Mouse (Mus musculus) CH12.LX (cell line): Measurements from ENCODE around the gene Traf4. TPM values are rescaled to one million over a fixed set of nuclear protein-coding genes. Genes with fewer than 3 reads are reported as not detected.

Experiments
- DNase-seq: peaks from one replicate; pipeline ENCODE4 v3.0.0-alpha.2; 2013; ENCODE audit errors: extremely low read depth
- H3K27ac ChIP-seq: 2 replicates; pipeline ENCODE4 v1.5.1; 2012; ENCODE audit warnings: low read depth, mild to moderate bottlenecking, control low read depth, moderate library complexity; ENCODE audit not compliant: insufficient read depth
- H3K27me3 ChIP-seq: replicated peaks from 2 replicates; pipeline ENCODE3; 2012; ENCODE audit warnings: inconsistent platforms
- H3K36me3 ChIP-seq, 2 experiments: replicated peaks in 1 of 2; 2 replicates each; pipeline versions ENCODE3 to v1.6.1; 2012; ENCODE audit warnings: inconsistent platforms in 1 of 2, low read length in 1 of 2, mild to moderate bottlenecking in 1 of 2, mixed read lengths in 1 of 2, moderate library complexity in 1 of 2; ENCODE audit not compliant: control insufficient read depth in 1 of 2, insufficient read depth in 1 of 2
- H3K4me1 ChIP-seq, 2 experiments: 2 replicates each; pipeline ENCODE4 v1.6.1; 2012; ENCODE audit warnings: inconsistent platforms in 1 of 2, moderate library complexity in 1 of 2; ENCODE audit not compliant: insufficient read depth in 2 of 2, control insufficient read depth in 1 of 2
- H3K4me2 ChIP-seq: 2 replicates; pipeline ENCODE4 v1.6.1; 2012; ENCODE audit warnings: low read depth, mild to moderate bottlenecking, control low read depth; ENCODE audit not compliant: poor library complexity, insufficient read depth, severe bottlenecking
- H3K4me3 ChIP-seq, 3 experiments: fragments of 150-350 bp in 1 of 3; sonication (generic) in 1 of 3; replicated peaks in 1 of 3; 2 replicates each; pipeline versions ENCODE3 to v1.5.1; 2011 to 2012; ENCODE audit warnings: low read depth in 2 of 3, low read length in 2 of 3, mild to moderate bottlenecking in 2 of 3, moderate library complexity in 2 of 3, control low read depth in 1 of 3, improper control_type of control experiment in 1 of 3, inconsistent platforms in 1 of 3, mixed read lengths in 1 of 3; ENCODE audit not compliant: poor library complexity in 1 of 3
- H3K79me2 ChIP-seq: replicated peaks from 2 replicates; pipeline ENCODE4 v1.6.1; 2012; ENCODE audit warnings: mild to moderate bottlenecking, moderate library complexity; ENCODE audit not compliant: control insufficient read depth, poor library complexity, insufficient read depth, severe bottlenecking; ENCODE audit errors: extremely low read depth
- H3K9ac ChIP-seq: 2 replicates; pipeline ENCODE4 v1.6.1; 2012; ENCODE audit warnings: low read depth, mild to moderate bottlenecking, control low read depth, moderate library complexity; ENCODE audit not compliant: insufficient read depth
- H3K9me3 ChIP-seq: replicated peaks from 2 replicates; pipeline ENCODE3; 2012; ENCODE audit warnings: low read length, inconsistent platforms, mixed read lengths
- CHD1 ChIP-seq: IDR thresholded peaks from 2 replicates; pipeline ENCODE4 v1.6.1; 2012; ENCODE audit warnings: low read depth, low read length, improper control_type of control experiment, inconsistent platforms
- CHD2 ChIP-seq: IDR thresholded peaks from 2 replicates; pipeline ENCODE4 v1.6.1; 2011; ENCODE audit warnings: low read length, improper control_type of control experiment
- CTCF ChIP-seq, 2 experiments: IDR thresholded peaks in 1 of 2; conservative IDR thresholded peaks in 1 of 2; 2 replicates each; pipeline ENCODE4 v1.5.1; 2011 to 2012; ENCODE audit warnings: low read depth in 2 of 2, low read length in 2 of 2, improper control_type of control experiment in 1 of 2, inconsistent platforms in 1 of 2, mild to moderate bottlenecking in 1 of 2, moderate library complexity in 1 of 2
- E2F4 ChIP-seq: IDR thresholded peaks from 2 replicates; pipeline ENCODE4 v1.6.1; 2011; ENCODE audit warnings: low read depth, low read length, improper control_type of control experiment; ENCODE audit not compliant: insufficient replicate concordance
- ELF1 ChIP-seq: IDR thresholded peaks from 2 replicates; pipeline ENCODE4 v1.6.1; 2014; ENCODE audit warnings: low read depth, mild to moderate bottlenecking, inconsistent platforms, low read length, improper control_type of control experiment
- EP300 ChIP-seq: IDR thresholded peaks from 2 replicates; pipeline ENCODE4 v1.6.1; 2011; ENCODE audit warnings: low read length, improper control_type of control experiment
- ETS1 ChIP-seq: conservative IDR thresholded peaks from 2 replicates; pipeline ENCODE4 v1.6.1; 2012; ENCODE audit warnings: low read depth, mild to moderate bottlenecking, inconsistent platforms, low read length, improper control_type of control experiment, moderate library complexity
- GABPA ChIP-seq: IDR thresholded peaks from 2 replicates; pipeline ENCODE4 v1.6.1; 2012; ENCODE audit warnings: low read depth, low read length, improper control_type of control experiment, inconsistent platforms; ENCODE audit not compliant: insufficient replicate concordance
- HCFC1 ChIP-seq: IDR thresholded peaks from 2 replicates; pipeline ENCODE4 v1.6.1; 2012; ENCODE audit warnings: low read depth, mild to moderate bottlenecking, inconsistent platforms, low read length, improper control_type of control experiment
- JUN ChIP-seq: IDR thresholded peaks from 2 replicates; pipeline ENCODE4 v1.6.1; 2011; ENCODE audit warnings: low read depth, mild to moderate bottlenecking, low read length, improper control_type of control experiment, moderate library complexity; ENCODE audit not compliant: insufficient read depth
- MAFK ChIP-seq: IDR thresholded peaks from 2 replicates; pipeline ENCODE4 v1.6.1; 2011; ENCODE audit warnings: low read length, improper control_type of control experiment; ENCODE audit not compliant: insufficient replicate concordance
- MAX ChIP-seq: IDR thresholded peaks from 2 replicates; pipeline ENCODE4 v1.6.1; 2011; ENCODE audit warnings: low read length, improper control_type of control experiment
- MEF2A ChIP-seq: IDR thresholded peaks from 2 replicates; pipeline ENCODE4 v1.6.1; 2014; ENCODE audit warnings: low read depth, mild to moderate bottlenecking, inconsistent platforms, low read length, improper control_type of control experiment, borderline replicate concordance
- MYC ChIP-seq: IDR thresholded peaks from 2 replicates; pipeline ENCODE4 v1.6.1; 2011; ENCODE audit warnings: low read depth, mild to moderate bottlenecking, improper control_type of control experiment, low read length
- NELFE ChIP-seq: IDR thresholded peaks from 2 replicates; pipeline ENCODE4 v1.6.1; 2011; ENCODE audit warnings: low read depth, low read length, improper control_type of control experiment
- PAX5 ChIP-seq: IDR thresholded peaks from 2 replicates; pipeline ENCODE4 v1.6.1; 2012; ENCODE audit warnings: low read length, inconsistent platforms, mixed read lengths
- POLR2A ChIP-seq: IDR thresholded peaks from 2 replicates; pipeline ENCODE4 v1.6.1; 2011; ENCODE audit warnings: low read depth, mild to moderate bottlenecking, improper control_type of control experiment, low read length
- RAD21 ChIP-seq: IDR thresholded peaks from 2 replicates; pipeline ENCODE4 v1.6.1; 2011; ENCODE audit warnings: low read depth, mild to moderate bottlenecking, low read length, improper control_type of control experiment, moderate library complexity
- RCOR1 ChIP-seq: conservative IDR thresholded peaks from 2 replicates; pipeline ENCODE4 v1.6.1; 2012; ENCODE audit warnings: low read depth, mild to moderate bottlenecking, inconsistent platforms, low read length, improper control_type of control experiment
- SIN3A ChIP-seq: IDR thresholded peaks from 2 replicates; pipeline ENCODE4 v1.6.1; 2012; ENCODE audit warnings: low read length, improper control_type of control experiment, inconsistent platforms
- SMC3 ChIP-seq: IDR thresholded peaks from 2 replicates; pipeline ENCODE4 v1.6.1; 2011; ENCODE audit warnings: low read depth, low read length, improper control_type of control experiment
- TBP ChIP-seq: conservative IDR thresholded peaks from 2 replicates; pipeline ENCODE4 v1.6.1; 2011; ENCODE audit warnings: low read depth, low read length, improper control_type of control experiment
- TCF12 ChIP-seq: IDR thresholded peaks from 2 replicates; pipeline ENCODE4 v1.6.1; 2014; ENCODE audit warnings: low read depth, mild to moderate bottlenecking, inconsistent platforms, low read length, improper control_type of control experiment
- UBTF ChIP-seq: IDR thresholded peaks from 2 replicates; pipeline ENCODE4 v1.6.1; 2012; ENCODE audit warnings: low read depth, mild to moderate bottlenecking, inconsistent platforms, low read length, improper control_type of control experiment, moderate library complexity
- USF1 ChIP-seq: IDR thresholded peaks from 2 replicates; pipeline ENCODE4 v1.6.1; 2014; ENCODE audit warnings: low read depth, mild to moderate bottlenecking, inconsistent platforms, low read length, improper control_type of control experiment
- USF2 ChIP-seq: conservative IDR thresholded peaks from 2 replicates; pipeline ENCODE4 v1.6.1; 2011; ENCODE audit warnings: low read depth, low read length, improper control_type of control experiment
- ZC3H11A ChIP-seq: IDR thresholded peaks from 2 replicates; pipeline ENCODE4 v1.6.1; 2012; ENCODE audit warnings: low read depth, mild to moderate bottlenecking, inconsistent platforms, low read length, improper control_type of control experiment
- dilution Hi-C: fragments of 300-500 bp; cut with MboI; formaldehyde crosslinking; loops from 2 replicates; pipeline ENCODE4 v1.14.3; 2020; ENCODE audit warnings: low sequenced_read_pairs; ENCODE audit not compliant: extremely low pct_unique_long_range_greater_than_20kb, extremely low pct_ligation_motif_present
- in situ Hi-C: fragments of 300-500 bp; cut with MboI; formaldehyde crosslinking; loops from 3 replicates; pipeline ENCODE4 v1.14.3; 2019; ENCODE audit warnings: low sequenced_read_pairs, low pct_ligation_motif_present, low pct_unique_long_range_greater_than_20kb, mixed read lengths
- polyA plus RNA-seq: library from polyadenylated mRNA; unstranded; fragments of >175 nt; gene quantifications from 2 replicates; pipeline ENCODE4 v1.2.1, GENCODE M21; 2012; ENCODE audit warnings: low read depth; ENCODE audit not compliant: insufficient read length
- total RNA-seq, 2 experiments: library from RNA; depleted of rRNA; stranded (reverse); fragments of 300-350 nt in 1 of 2; fragments of >200 nt in 1 of 2; gene quantifications; 2 replicates each; pipeline ENCODE4 v1.2.3; 2012 to 2014

Gene Traf4
- total and polyA plus RNA-seq, 3 experiments: 20.8 to 68.7 (median 55.9) TPM

GRCm38 (mm10) chr11:78177903-78178858, 12.8 kb upstream of the Traf4 start (continued):
- no peak; the same call in 1 of the 2 replicates for TF ChIP-seq ELF1

GRCm38 (mm10) chr11:78177437-78177836, 12.0 kb upstream of the Traf4 start:
- Histone ChIP-seq H3K36me3 (peaks cover 26 to 43% of the 10 kb centered on the region in 2 experiments), H3K27me3 (no peaks in the 10 kb centered on the region), H3K4me2 (peak overlapping the region; percentile 59), H3K4me3 (peak overlapping the region; percentile 65 to 72 (median 66)), H3K27ac (peak overlapping the region; percentile 94), H3K9ac (peak overlapping the region; percentile 41)
- no peak for DNase-seq
- TF ChIP-seq CTCF (conservative IDR thresholded peaks at IDR 0.05 in 1 of 2, IDR thresholded peaks at IDR 0.05 in 1 of 2; ENCODE audit: low read depth in 2 of 2, low read length in 2 of 2) (no peak), JUN (no peak), HCFC1 (0 out of 2 replicates have a peak, but pooled peaks have one; percentile 3), E2F4 (no peak), RCOR1 (no peak), SIN3A (peak; percentile 20; the same call in 1 of the 2 replicates), MAX (no peak)
- TF ChIP-seq, all 38 proteins: peak for 2
- Histone ChIP-seq H3K4me1 (peaks cover 13 to 67% of the 10 kb centered on the region in 2 experiments), H3K9me3 (no peaks in the 10 kb centered on the region), H3K79me2 (peaks cover 29% of the 10 kb centered on the region)
- dilution Hi-C loops (no loop called here), in situ Hi-C loops (loop anchor here (5.0 to 10.0 kb wide), 3 partner anchors 120 to 350 kb away; no protein-coding TSS in a partner anchor)

GRCm38 (mm10) chr11:78176905-78177331, 11.5 kb upstream of the Traf4 start:
- Histone ChIP-seq H3K4me2 (peak overlapping the region; percentile 59), H3K9me3 (no peaks in the 10 kb centered on the region), H3K79me2 (peaks cover 24% of the 10 kb centered on the region), H3K4me1 (peaks cover 13 to 70% of the 10 kb centered on the region in 2 experiments), H3K9ac (peak overlapping the region; percentile 74), H3K4me3 (peak overlapping the region; percentile 65 to 72 (median 66)), H3K27me3 (no peaks in the 10 kb centered on the region), H3K27ac (peak overlapping the region; percentile 94), H3K36me3 (peaks cover 26 to 43% of the 10 kb centered on the region in 2 experiments)
- peak; percentile 92 for DNase-seq
- in situ Hi-C loops: loop anchor here (5.0 to 10.0 kb wide), 3 partner anchors 120 to 350 kb away; no protein-coding TSS in a partner anchor
- dilution Hi-C loops: no loop called here
- TF ChIP-seq POLR2A: peak; percentile 43; the same call in 1 of the 2 replicates
- TF ChIP-seq ZC3H11A: no peak
- peak; percentile 88 for TF ChIP-seq EP300
- TF ChIP-seq ETS1: peak; percentile 94
- TF ChIP-seq MYC: 0 out of 2 replicates have a peak, but pooled peaks have one; percentile 64
- TF ChIP-seq TCF12: peak; percentile 88
- peak; percentile 81; the same call in 1 of the 2 replicates for TF ChIP-seq SIN3A
- no peak for TF ChIP-seq SMC3
- peak; percentile 67; the same call in 1 of the 2 replicates for TF ChIP-seq TBP
- peak; percentile 90 for TF ChIP-seq JUN
- TF ChIP-seq NELFE: peak; percentile 12; the same call in 1 of the 2 replicates
- TF ChIP-seq UBTF: 0 out of 2 replicates have a peak, but pooled peaks have one; percentile 56
- peak; percentile 80 for TF ChIP-seq RCOR1
- TF ChIP-seq GABPA: no peak
- TF ChIP-seq CHD1: peak; percentile 92
- TF ChIP-seq USF1: no peak
- TF ChIP-seq MAFK: peak; percentile 59; the same call in 1 of the 2 replicates
- TF ChIP-seq CHD2: peak; percentile 59; the same call in 1 of the 2 replicates
- peak; percentile 34; the same call in 1 of the 2 replicates for TF ChIP-seq HCFC1
- no peak for TF ChIP-seq USF2
- no peak for TF ChIP-seq RAD21
- no peak for TF ChIP-seq PAX5
- TF ChIP-seq MEF2A: peak; percentile 92
